Mouse (Mus musculus) natural killer cell, adult 2 months (primary cell): ENCODE results near the gene Ofcc1.

Experiments
- DNase-seq, 2 experiments: peaks; one replicate each; pipeline ENCODE4 v3.0.0; 2022; ENCODE audit warnings: low spot score in 2 of 2

The Ofcc1 gene

DNA sequence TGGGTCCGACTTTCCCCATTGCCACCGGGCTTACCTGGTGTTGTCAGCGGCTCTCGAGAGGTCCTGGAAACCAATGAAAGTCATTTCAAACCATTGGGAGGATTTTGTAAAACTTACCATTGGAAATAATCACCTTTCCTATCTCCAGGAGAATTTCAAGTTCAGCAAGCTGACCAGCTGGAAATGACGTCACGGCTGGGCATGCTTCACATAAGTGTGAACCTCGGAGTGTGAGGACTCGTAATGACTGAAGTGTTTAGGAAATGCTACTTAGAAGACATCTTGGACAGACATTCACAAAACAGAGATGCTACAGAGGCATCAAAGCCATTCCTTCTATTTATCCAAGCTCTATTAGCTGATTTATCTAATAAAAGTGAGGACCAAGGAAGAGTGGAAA is 361.0 kb downstream of the Ofcc1 start:
- no peak for DNase-seq

DNA sequence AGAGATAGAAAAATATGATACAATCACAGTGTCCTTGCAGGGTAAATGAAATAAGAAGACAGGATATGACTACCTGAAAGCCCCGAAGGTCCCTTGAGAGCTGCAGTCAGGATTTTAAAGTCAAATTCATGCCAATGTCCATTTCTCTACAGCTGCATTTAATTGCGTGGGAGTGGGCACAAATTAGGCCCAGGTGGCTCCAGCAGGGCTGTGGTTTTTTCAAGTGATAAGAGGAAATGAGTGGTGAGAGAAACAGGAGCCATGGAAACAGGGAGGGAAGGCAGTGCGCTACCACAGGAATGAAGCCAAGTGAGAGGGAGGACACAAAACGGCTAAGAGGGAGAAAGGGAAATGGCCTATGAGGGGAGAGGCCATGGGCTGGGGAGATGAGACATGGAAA is 363.3 kb downstream of the Ofcc1 start:
- no peak for DNase-seq

DNA sequence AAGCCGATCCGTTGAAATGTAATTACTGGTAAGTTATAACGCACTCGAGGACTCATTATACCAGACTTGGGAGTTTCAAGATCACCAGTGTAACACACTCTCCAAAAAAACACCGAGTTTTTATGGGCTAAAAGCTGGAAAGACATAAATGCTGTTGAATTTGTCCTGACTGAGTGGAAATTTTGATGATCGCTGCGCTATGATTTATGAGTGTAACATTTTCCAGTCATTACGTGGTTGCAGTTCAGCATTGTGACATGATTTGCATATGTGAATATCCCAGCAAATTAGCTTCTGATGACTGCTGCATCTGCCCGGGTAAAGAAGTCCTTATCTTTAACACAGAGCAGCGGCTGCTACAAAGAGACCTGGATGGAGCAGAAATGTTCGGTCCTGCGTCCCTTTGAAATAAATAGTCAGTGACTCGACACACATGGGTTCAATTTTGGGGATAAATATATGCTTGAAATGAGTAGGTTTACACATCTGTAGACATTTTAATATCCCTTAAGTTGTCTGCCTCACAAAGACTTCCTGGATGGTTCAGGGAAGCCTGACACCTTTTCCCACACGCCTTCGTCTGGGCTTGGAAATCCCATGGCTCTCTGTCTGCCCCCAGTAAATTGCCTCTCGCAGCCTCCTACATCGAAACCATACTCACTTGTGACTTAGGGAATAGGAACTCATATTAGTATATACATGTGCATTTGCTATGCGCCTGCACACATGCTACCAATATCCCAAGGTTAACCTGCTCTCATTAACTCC is 381.8 kb downstream of the Ofcc1 start:
- no peak for DNase-seq

DNA sequence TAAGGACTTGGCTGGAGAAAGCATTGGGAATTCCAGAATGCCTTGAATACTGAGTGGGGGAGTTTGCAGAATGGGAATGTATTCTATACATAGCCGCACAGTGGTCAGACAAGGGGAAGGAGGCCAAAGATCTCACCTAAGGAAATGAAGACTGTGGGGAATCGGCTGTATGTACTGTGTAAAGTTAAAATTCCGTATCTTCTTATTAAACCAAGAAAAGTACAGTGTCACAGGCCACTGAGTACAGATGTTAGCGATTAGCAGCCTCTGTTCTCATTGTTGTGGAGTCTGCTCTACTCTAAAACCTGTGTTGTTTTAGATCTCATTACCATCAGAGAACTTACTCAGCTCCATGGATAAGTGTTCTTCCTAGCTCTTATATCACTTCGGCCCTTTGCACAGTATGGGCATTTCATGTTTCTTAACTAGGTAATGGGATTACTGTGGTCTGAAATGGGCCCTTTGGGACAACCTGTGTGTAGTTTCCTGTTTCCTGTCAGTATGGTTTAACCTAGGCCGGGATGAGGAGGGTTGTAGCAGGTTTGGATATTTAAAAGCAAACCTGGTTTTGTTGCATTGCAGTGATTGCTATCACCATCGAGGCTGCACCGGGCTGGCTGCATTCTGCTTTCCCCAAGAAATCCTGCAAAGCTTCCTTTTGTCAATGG is 392.8 kb downstream of the Ofcc1 start:
- no peak for DNase-seq

DNA sequence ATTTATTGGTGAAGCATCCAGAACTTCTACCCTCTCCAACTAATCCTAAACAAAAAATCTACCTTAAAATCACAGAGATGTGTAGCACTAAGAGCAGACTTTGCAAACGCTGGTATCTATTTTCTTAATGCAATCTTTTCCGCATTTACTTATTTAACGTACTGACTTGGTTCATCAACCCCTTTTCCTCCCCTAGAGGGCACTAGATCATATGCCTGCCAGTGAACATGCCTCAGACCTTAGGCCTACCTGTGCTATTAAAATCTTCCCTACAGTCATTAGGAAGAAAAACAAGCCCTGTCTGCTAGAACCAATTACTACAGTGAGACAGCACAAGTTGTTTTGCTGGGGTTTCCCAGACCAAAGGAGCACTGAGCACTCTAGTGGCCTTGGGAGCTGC is 404.0 kb downstream of the Ofcc1 start:
- no peak for DNase-seq

DNA sequence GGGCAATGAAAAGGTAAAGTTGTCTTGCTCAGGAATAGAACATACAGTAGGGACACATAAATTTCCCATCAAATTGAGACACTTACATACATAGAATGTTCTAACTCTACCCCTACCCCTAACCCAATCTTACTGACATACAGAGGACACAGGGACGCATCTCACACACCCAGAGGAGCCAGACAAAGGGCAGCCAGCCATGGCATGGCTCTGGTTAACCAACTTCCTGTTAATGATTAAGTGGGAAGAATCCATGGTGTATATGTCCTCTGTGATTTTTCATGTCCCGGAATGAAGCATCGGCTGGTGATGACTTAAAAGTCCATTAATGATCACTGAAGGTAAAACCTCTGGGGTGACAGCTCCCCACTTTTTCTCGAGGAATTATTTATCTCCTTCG is 405.2 kb downstream of the Ofcc1 start:
- DNase-seq: no peak
